Mouse (Mus musculus) forebrain, embryonic 13.5 days (tissue): ENCODE results near the gene Rabep1. TPM values are rescaled to one million over a fixed set of nuclear protein-coding genes. Genes with fewer than 3 reads are reported as not detected.

Source experiments
- ATAC-seq: fragments of 200-750 bp; cut with Nextera tagmentation; 2 replicates; pipeline ENCODE4 v1.8.0; 2017
- H3K27ac ChIP-seq: fragments of 300-500 bp; sonication (generic); 2 replicates; pipeline ENCODE4 v1.5.1; 2015; ENCODE audit warnings: inconsistent platforms, mild to moderate bottlenecking, moderate library complexity
- H3K27me3 ChIP-seq: fragments of 300-500 bp; sonication (generic); 2 replicates; pipeline ENCODE4 v1.6.1; 2015; ENCODE audit warnings: mild to moderate bottlenecking, inconsistent platforms
- H3K36me3 ChIP-seq: fragments of 300-500 bp; sonication (generic); 2 replicates; pipeline ENCODE4 v1.6.1; 2015; ENCODE audit warnings: mild to moderate bottlenecking, inconsistent platforms; ENCODE audit not compliant: poor library complexity, severe bottlenecking
- H3K4me1 ChIP-seq: fragments of 300-500 bp; sonication (generic); 2 replicates; pipeline ENCODE4 v1.6.1; 2015; ENCODE audit warnings: inconsistent platforms
- H3K4me2 ChIP-seq: fragments of 300-500 bp; sonication (generic); 2 replicates; pipeline ENCODE4 v1.6.1; 2015; ENCODE audit warnings: inconsistent platforms, mild to moderate bottlenecking, moderate library complexity
- H3K4me3 ChIP-seq: fragments of 300-500 bp; sonication (generic); 2 replicates; pipeline ENCODE4 v1.5.1; 2015; ENCODE audit warnings: mild to moderate bottlenecking, inconsistent platforms
- H3K9ac ChIP-seq: fragments of 300-500 bp; sonication (generic); 2 replicates; pipeline ENCODE4 v1.6.1; 2015; ENCODE audit warnings: mild to moderate bottlenecking, inconsistent platforms
- H3K9me3 ChIP-seq: fragments of 300-500 bp; sonication (generic); replicated peaks from 2 replicates; pipeline ENCODE4 v1.6.1; 2016; ENCODE audit warnings: inconsistent platforms
- WGBS: fragments of 180-500 bp; shearing (Covaris S2); methylation state at CpG from one replicate; pipeline ENCODE4 v1.1.7; 2015; 5-methylcytosine and 5-hydroxymethylcytosine counted together
- polyA plus RNA-seq: library from polyadenylated mRNA; unstranded; fragments of >200 nt; fragmentation: Nextera tagmentation; extraction: Ambion mirVana; gene quantifications from 2 replicates; pipeline ENCODE4 v1.2.1, GENCODE M21; 2015

Rabep1 gene
- polyA plus RNA-seq, 1 experiment from 2014 or later = 66.6 TPM

DNA sequence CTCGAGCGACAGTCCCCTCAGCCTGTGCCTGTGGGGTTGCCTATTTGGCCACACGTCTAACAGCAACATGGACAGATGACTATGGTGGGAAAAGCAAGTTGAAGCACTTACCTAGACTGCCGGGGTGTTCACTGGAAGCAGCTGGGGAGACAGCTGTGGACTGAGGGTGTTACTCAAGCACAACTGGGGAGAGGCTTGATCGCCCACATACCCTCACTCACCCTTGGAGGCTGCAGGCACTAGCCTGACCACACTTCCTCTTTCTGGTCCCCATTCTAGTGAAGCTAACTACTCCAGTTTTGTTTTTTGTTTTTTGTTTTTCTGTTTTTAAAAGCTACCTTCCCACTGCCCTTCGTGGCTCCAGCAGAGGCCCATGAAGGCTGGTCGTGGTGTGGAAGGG lies 32.2 kb upstream of the Rabep1 start, which contains the start of gene Scimp:
Scimp (minus strand) TSS at position 222 of the 400 bp plus-strand sequence.
- WGBS = 87% methylated on average over 7 of the region's 7 CpGs
- Histone ChIP-seq H3K9me3 (no peaks in the 10 kb centered on the region), H3K4me2 (no peak within 1 kb of the TSS), H3K4me1 (no peaks in the 10 kb centered on the region), H3K4me3 (no peak within 1 kb of the TSS), H3K36me3 (no peaks in the 10 kb centered on the region), H3K27ac (no peak within 1 kb of the TSS), H3K27me3 (no peaks in the 10 kb centered on the region), H3K9ac (no peak within 1 kb of the TSS)
- ATAC-seq = no peak

DNA sequence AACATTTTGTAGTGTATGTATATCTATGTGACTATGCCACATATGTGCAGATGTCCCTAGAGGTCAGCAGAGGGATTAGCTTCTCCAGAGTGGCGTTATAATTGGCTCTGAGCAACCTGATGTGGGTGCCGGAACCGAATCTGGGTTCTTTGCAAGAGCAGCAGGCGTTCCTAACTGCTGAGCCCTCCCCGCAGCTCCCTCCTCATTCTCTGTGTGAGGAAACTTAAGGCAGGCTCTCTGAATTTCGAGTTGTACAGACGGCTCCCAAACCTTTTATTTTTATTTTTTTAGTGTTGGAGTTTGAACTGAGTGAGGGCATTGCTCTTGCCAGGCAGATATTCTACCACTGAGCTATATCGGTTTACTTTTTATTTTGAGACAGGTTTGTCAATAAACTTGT lies 29.5 kb upstream of the Rabep1 start:
- H3K4me2 ChIP-seq = no peak overlapping the region
- H3K27me3 ChIP-seq = no peaks in the 10 kb centered on the region
- H3K36me3 ChIP-seq = no peaks in the 10 kb centered on the region
- no peak overlapping the region for H3K9ac ChIP-seq
- ATAC-seq = no peak
- H3K27ac ChIP-seq = no peak overlapping the region
- 83% methylated on average over 8 of the region's 8 CpGs for WGBS
- H3K9me3 ChIP-seq = no peaks in the 10 kb centered on the region
- H3K4me1 ChIP-seq = no peaks in the 10 kb centered on the region
- no peak overlapping the region for H3K4me3 ChIP-seq

DNA sequence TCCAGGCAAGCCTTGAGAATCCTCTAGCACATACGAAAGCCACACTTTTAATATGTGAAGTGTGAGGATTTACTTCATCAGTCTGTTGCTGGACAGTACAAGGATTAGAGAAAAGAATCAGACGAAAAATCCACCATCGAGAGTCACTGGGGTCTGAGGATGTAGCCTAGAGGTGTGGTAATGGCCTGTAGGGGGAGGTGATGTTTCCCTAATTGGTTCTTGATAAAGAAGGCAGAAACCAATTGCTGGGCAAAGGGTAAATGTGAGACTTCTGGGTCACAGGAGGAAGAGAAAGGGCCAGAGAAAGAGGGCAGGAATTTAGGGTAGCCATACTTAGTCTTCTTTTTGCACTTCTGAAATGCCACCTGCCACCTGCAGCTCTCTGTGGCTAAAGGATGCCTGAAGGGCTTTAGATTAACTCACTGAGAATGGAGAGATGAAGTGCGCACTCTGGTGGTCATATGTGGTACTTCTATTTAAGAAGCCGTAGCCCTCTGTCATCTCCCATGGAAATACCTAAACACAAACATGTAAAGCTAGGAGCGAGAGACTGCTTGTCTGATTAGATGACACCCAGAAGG lies 29.0 kb upstream of the Rabep1 start:
- Histone ChIP-seq H3K36me3 (no peaks in the 10 kb centered on the region), H3K9ac (no peak overlapping the region), H3K9me3 (no peaks in the 10 kb centered on the region), H3K4me1 (no peaks in the 10 kb centered on the region), H3K4me3 (no peak overlapping the region), H3K4me2 (no peak overlapping the region), H3K27ac (no peak overlapping the region), H3K27me3 (no peaks in the 10 kb centered on the region)
- ATAC-seq = no peak
- 23% methylated on average over 6 of the region's 6 CpGs for WGBS

DNA sequence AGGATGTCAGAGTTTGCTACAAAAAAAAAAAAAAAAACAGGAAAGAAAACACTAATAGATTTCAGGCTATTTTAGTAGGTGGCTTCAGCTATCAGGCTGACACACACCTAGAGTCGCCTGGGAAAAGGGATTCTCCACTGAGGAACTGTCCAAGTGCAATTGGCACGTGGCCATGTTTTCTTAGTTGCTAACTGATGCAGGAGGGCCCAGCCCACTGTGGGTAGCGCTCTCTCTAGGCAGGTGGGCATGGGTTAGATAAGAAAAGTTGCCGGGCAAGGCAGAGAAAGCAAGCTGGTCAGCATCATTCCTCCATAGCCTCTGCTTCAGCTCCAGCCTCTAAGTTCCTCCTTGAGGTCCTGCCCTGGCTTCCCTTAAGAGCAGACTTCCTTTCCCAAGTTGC lies 27.8 kb upstream of the Rabep1 start:
- no peak overlapping the region for H3K9ac ChIP-seq
- H3K4me1 ChIP-seq = no peaks in the 10 kb centered on the region
- no peaks in the 10 kb centered on the region for H3K36me3 ChIP-seq
- ATAC-seq = no peak
- no peak overlapping the region for H3K27ac ChIP-seq
- H3K4me2 ChIP-seq = no peak overlapping the region
- no peaks in the 10 kb centered on the region for H3K9me3 ChIP-seq
- WGBS = 67% methylated on average over 4 of the region's 4 CpGs
- H3K27me3 ChIP-seq = no peaks in the 10 kb centered on the region
- no peak overlapping the region for H3K4me3 ChIP-seq

DNA sequence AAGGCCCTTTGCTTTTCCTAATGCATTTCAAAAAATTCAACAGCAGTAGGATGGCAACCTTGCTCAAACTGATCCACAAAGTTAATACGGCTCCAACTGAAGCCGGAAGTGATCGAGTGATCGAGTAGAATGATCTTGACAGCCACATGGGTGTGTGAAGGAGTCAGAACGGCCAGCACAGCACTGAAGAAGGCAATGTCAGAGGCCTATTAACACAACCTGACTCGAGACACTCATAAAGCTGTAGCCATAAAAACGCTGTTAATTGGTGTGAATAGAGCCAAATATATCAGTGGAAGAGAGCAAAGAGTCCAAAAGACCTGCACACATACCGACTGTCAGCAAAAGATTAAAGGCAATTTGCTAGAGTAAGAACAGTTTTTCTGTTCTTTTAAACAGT lies 24.5 kb upstream of the Rabep1 start:
- H3K9ac ChIP-seq = no peak overlapping the region
- no peaks in the 10 kb centered on the region for H3K4me1 ChIP-seq
- no peaks in the 10 kb centered on the region for H3K36me3 ChIP-seq
- no peaks in the 10 kb centered on the region for H3K27me3 ChIP-seq
- ATAC-seq = no peak
- H3K4me3 ChIP-seq = no peak overlapping the region
- H3K9me3 ChIP-seq = no peaks in the 10 kb centered on the region
- no peak overlapping the region for H3K27ac ChIP-seq
- WGBS = 83% methylated on average over 8 of the region's 8 CpGs
- H3K4me2 ChIP-seq = no peak overlapping the region

DNA sequence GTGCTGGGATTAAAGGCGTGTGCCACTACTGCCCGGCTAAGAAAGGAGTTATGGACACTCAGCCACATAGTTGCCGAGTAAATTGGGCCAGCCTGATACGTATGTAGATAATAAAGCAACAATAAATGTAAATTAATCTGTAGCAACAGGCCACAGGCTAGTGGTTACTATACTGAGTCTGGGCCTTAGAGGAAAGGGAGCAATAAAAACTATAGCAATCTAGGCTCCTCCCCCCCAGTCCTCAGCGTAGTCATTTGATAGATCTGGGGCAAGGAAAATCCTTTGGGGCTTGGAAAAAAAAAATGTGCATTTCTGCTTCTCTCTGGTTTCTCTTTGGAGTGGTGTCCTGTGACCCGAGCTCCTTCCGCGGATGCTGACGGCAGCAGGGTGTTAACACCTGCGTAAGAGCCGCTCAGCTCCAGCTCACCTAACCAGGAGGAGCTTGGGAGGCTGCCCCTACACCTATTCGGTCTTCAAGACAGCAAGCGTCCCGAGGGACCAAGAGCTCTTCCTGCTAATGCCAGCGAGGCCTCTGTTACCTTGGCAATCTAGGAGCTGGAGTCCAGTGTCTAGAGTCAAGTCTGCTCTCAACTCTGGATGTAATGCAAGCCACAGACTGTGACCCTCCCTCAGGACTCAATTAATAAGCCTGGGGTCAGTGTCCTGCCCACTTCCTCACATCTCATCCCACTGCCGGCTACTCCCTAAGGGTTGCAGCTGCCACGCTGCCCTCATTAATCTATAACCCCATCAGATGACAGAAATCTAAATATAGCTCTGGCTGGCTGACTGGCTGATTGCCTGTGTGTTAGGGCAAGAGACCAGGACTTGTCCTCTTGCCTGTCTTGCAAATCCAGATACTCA lies 22.6 kb upstream of the Rabep1 start:
- Histone ChIP-seq H3K9me3 (no peaks in the 10 kb centered on the region), H3K27ac (no peak overlapping the region), H3K4me1 (no peaks in the 10 kb centered on the region), H3K9ac (no peak overlapping the region), H3K4me2 (no peak overlapping the region), H3K4me3 (no peak overlapping the region), H3K36me3 (no peaks in the 10 kb centered on the region), H3K27me3 (no peaks in the 10 kb centered on the region)
- no peak for ATAC-seq
- WGBS = 71% methylated on average over 17 of the region's 17 CpGs

DNA sequence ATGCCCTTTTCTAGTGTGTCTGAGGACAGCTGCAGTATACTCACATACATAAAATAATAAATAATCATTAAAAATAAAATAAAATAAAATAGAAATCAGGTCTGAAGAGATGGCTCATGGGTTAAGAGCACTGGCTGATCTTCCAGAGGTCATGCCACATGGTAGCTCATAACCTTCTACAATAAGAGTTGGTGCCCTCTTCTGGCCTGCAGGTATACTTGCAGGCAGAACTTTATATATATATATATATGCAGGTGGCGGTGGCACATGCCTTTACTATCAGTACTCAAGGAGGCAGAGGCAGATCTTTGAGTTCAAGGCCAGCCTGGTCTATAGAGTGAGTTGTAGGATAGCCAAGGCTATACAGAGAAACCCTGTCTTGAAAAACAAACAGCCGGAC lies 18.4 kb upstream of the Rabep1 start:
- ATAC-seq = no peak
- Histone ChIP-seq H3K4me1 (no peaks in the 10 kb centered on the region), H3K27me3 (no peaks in the 10 kb centered on the region), H3K27ac (no peak overlapping the region), H3K9ac (no peak overlapping the region), H3K4me2 (no peak overlapping the region), H3K4me3 (no peak overlapping the region), H3K9me3 (no peaks in the 10 kb centered on the region), H3K36me3 (no peaks in the 10 kb centered on the region)
- 84% methylated on average over 2 of the region's 2 CpGs for WGBS

DNA sequence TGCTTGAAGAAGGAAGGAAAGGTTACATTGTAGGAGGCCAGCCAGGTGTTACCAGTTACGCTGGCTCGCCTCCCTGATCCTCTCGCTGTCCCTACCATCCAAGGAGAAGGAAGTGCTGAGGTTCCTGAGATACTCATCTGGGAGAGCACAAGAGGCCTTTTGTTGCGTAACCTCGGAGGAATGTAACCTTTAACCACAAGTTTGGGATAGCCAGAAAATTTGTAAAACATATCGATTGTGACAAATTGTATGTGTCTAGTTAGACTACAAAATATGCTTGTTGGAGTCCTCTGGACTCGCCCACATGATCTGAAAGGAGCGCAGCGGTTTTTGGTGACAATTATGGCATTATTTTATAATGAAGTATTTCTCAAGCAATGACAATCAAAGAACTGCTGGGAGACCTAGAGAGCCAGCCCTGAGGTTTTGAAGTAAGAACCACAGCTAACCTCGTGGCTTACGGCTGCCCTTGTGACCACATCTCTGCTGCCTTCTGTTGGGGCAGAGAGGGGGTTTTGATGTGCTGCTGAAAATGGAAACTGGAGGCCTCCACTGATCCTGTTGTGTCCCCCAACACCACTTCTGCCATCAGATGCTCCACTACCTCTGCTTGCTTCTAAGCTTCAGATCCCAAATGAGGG lies 15.5 kb upstream of the Rabep1 start:
- no peak for ATAC-seq
- no peak overlapping the region for H3K9ac ChIP-seq
- no peaks in the 10 kb centered on the region for H3K27me3 ChIP-seq
- H3K27ac ChIP-seq = no peak overlapping the region
- no peaks in the 10 kb centered on the region for H3K9me3 ChIP-seq
- H3K4me3 ChIP-seq = no peak overlapping the region
- WGBS = 95% methylated on average over 11 of the region's 11 CpGs
- no peaks in the 10 kb centered on the region for H3K4me1 ChIP-seq
- no peak overlapping the region for H3K4me2 ChIP-seq
- no peaks in the 10 kb centered on the region for H3K36me3 ChIP-seq

DNA sequence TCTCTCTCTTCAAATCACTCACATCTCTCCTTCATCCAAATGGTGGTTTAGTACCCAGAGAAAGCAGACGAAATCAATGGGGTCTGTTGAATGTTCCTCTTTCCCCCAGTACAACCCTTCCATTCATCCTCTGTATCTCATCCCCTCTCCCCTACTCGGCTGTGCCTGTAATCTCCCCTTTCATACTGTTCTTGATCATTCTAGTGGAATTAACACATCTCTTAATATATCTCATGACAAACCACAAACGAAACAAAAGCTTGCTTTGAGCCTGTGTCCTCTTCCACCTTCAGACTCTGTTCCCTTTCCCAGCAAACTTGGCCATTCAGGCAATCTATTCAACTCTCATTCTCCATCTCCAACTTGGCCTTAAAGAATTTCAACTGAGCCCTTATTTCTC lies 13.4 kb upstream of the Rabep1 start:
- Histone ChIP-seq H3K9ac (no peak overlapping the region), H3K4me2 (no peak overlapping the region), H3K36me3 (no peaks in the 10 kb centered on the region), H3K27me3 (no peaks in the 10 kb centered on the region), H3K4me1 (no peaks in the 10 kb centered on the region), H3K27ac (no peak overlapping the region), H3K4me3 (no peak overlapping the region), H3K9me3 (no peaks in the 10 kb centered on the region)
- WGBS = 16% methylated on average over 3 of the region's 3 CpGs
- ATAC-seq = no peak

DNA sequence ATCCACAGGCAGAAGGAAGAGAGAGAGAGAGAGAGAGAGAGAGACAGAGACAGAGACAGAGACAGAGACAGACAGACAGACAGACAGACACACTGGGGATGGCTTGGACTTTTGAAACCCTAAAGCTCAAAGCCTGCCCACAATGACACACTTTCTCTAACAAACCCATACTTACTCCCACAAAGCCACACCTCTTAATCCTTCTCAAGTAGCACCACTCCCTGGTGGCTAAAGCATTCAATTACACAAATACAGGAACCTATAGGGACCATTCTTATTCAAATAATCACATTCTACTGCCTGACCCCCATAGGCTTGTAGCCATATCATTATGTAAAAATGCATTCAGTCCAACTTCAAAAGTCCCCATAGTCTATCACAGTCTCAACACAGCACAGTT lies 11.2 kb upstream of the Rabep1 start:
- ATAC-seq = no peak
- Histone ChIP-seq H3K9me3 (no peaks in the 10 kb centered on the region), H3K27ac (no peak overlapping the region), H3K36me3 (no peaks in the 10 kb centered on the region), H3K4me1 (no peaks in the 10 kb centered on the region), H3K4me2 (no peak overlapping the region), H3K27me3 (no peaks in the 10 kb centered on the region), H3K9ac (no peak overlapping the region), H3K4me3 (no peak overlapping the region)

DNA sequence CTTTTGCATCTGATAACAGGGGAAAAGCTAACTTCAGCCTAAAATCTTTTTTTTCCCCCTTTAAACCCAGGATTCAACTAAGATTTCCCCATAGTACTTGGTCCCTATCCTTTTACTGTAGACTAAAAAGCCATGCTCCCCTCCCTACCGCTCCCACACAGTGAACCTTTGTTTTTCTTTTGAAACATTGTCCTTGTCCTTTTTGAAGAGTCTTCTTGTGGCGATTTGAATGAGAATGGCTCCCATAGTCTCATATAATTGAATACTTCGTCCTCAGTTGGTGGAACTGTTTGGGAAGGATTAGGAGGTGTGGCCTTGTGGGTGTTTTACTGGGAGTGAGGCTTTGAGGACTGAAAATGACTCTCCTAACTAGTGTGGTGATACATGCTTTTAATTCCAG lies 10.7 kb upstream of the Rabep1 start:
- H3K36me3 ChIP-seq = no peaks in the 10 kb centered on the region
- no peak overlapping the region for H3K27ac ChIP-seq
- no peak overlapping the region for H3K9ac ChIP-seq
- WGBS = 55% methylated on average over 3 of the region's 3 CpGs
- H3K27me3 ChIP-seq = no peaks in the 10 kb centered on the region
- ATAC-seq = no peak
- no peaks in the 10 kb centered on the region for H3K4me1 ChIP-seq
- H3K4me2 ChIP-seq = no peak overlapping the region
- no peaks in the 10 kb centered on the region for H3K9me3 ChIP-seq
- no peak overlapping the region for H3K4me3 ChIP-seq

DNA sequence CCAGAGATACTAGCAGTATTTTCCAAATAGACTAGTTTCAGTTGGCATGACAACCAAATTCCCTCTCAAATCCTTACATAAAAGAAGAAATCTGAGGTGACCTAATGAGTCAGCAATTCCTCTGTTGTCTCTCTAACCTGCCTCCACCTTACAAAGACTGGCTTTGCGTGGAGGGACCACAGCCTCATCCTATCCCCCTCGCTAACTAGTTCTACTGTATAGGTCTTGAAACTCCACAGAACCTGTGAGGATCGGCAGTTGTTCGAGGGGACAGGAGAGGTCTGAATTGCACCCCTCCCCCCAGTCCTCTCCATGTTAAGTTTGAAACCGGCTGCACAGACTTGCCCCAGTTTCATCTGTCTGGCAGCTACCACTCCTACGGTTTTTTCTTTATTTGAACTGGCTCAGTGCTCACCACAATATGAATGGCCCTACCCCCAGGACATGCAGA lies 9.2 kb upstream of the Rabep1 start:
- 57% methylated on average over 6 of the region's 6 CpGs for WGBS
- Histone ChIP-seq H3K4me2 (no peak overlapping the region), H3K36me3 (no peaks in the 10 kb centered on the region), H3K27ac (no peak overlapping the region), H3K9ac (no peak overlapping the region), H3K27me3 (no peaks in the 10 kb centered on the region), H3K9me3 (no peaks in the 10 kb centered on the region), H3K4me3 (no peak overlapping the region), H3K4me1 (no peaks in the 10 kb centered on the region)
- no peak for ATAC-seq
